Mouse (Mus musculus) lung, embryonic 16.5 days (tissue): Measurements from ENCODE around the gene Actn1. TPM values are rescaled to one million over a fixed set of nuclear protein-coding genes. Genes with fewer than 3 reads are reported as not detected.

Source experiments
- ATAC-seq: fragments of 200-750 bp; cut with Nextera tagmentation; 2 replicates; pipeline ENCODE4 v1.8.0; 2017; ENCODE audit warnings: low read depth, mild to moderate bottlenecking, moderate library complexity
- H3K27ac ChIP-seq: fragments of 300-500 bp; sonication (generic); 2 replicates; pipeline ENCODE4 v1.5.1; 2014; ENCODE audit warnings: mild to moderate bottlenecking, control low read depth, low read length
- H3K27me3 ChIP-seq: fragments of 300-500 bp; sonication (generic); 2 replicates; pipeline ENCODE4 v1.6.1; 2014; ENCODE audit warnings: low read depth, low read length, mixed read lengths; ENCODE audit not compliant: control insufficient read depth, insufficient read depth
- H3K36me3 ChIP-seq: fragments of 300-500 bp; sonication (generic); 2 replicates; pipeline ENCODE4 v1.6.1; 2014; ENCODE audit warnings: low read length; ENCODE audit not compliant: control insufficient read depth, insufficient read depth
- H3K4me1 ChIP-seq: fragments of 300-500 bp; sonication (generic); replicated peaks from 2 replicates; pipeline ENCODE4 v1.6.1; 2014; ENCODE audit warnings: low read length, mixed read lengths; ENCODE audit not compliant: control insufficient read depth, insufficient read depth
- H3K4me2 ChIP-seq: fragments of 300-500 bp; sonication (generic); 2 replicates; pipeline ENCODE4 v1.6.1; 2014; ENCODE audit warnings: low read depth, low read length, control low read depth
- H3K4me3 ChIP-seq: fragments of 300-500 bp; sonication (generic); 2 replicates; pipeline ENCODE4 v1.5.1; 2014; ENCODE audit warnings: mild to moderate bottlenecking, low read length, control low read depth
- H3K9ac ChIP-seq: fragments of 300-500 bp; sonication (generic); 2 replicates; pipeline ENCODE4 v1.6.1; 2014; ENCODE audit warnings: low read length, control low read depth
- H3K9me3 ChIP-seq: fragments of 300-500 bp; sonication (generic); 2 replicates; pipeline ENCODE4 v1.6.1; 2016; ENCODE audit warnings: low read length; ENCODE audit not compliant: control insufficient read depth
- WGBS: fragments of 180-500 bp; shearing (Covaris S2); extraction: QIAGEN DNeasy Blood & Tissue Kit; methylation state at CpG from one replicate; pipeline ENCODE4 v1.1.7; 2014; 5-methylcytosine and 5-hydroxymethylcytosine counted together
- polyA plus RNA-seq: library from polyadenylated mRNA; unstranded; fragments of >200 nt; fragmentation: Nextera tagmentation; extraction: Ambion mirVana; gene quantifications from 2 replicates; pipeline ENCODE4 v1.2.1, GENCODE M21; 2015

Actn1 gene
- polyA plus RNA-seq, 1 experiment from 2014 or later, result 49.9 TPM

DNA sequence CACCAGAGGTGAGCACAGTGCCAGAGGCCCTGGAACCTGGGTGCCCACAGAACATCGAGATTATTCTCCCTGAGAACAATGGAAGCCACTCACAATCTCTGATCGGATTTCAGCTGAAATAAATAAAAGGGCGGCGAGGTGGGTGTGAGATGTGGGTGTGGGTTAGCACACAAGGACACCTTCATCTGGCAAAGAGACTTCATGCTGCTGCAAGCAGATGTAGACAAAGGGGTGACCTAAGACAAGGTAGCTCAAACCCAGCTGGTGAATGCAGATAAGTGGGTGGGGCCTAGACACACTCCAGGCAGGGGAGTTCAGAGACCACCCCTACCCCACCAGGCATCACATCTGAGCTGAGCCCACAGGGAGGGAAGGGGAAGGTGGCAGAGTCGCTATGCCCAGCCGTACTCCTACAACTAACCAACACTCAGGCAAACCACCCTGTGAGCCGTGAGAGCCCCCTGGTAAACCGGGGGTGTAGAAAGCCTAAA lies 35.9 kb downstream of the Actn1 start:
- Histone ChIP-seq H3K4me2 (no peak overlapping the region), H3K27ac (no peak overlapping the region), H3K27me3 (no peaks in the 10 kb centered on the region), H3K4me3 (no peak overlapping the region), H3K9ac (no peak overlapping the region), H3K9me3 (no peaks in the 10 kb centered on the region), H3K36me3 (no peaks in the 10 kb centered on the region), H3K4me1 (peaks cover 75% of the 10 kb centered on the region)
- 40% methylated on average over 8 of the region's 8 CpGs for WGBS
- ATAC-seq, result no peak

DNA sequence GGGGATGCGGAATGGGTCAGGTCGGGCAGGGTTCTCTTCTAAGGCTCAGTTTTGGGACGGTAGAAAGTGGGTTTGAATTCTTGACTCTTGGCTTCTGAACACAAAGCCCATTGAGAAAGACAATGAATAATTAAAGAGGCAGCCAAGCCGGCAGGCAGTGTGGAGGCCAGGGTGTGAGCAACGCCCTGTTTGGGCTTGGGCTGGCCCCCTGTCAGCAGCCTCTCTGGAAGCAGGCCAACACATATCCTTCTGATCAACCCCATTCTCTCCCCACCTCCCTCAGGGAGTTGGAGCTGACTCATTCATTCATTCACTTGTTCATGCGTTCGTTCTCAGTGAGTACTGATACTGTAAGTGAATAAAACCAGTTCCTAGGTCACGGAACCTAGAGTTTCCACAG lies 36.7 kb downstream of the Actn1 start:
- ATAC-seq, result peak; percentile 39; the same call in 1 of the 2 replicates
- Histone ChIP-seq H3K4me2 (no peak overlapping the region), H3K9me3 (no peaks in the 10 kb centered on the region), H3K27me3 (no peaks in the 10 kb centered on the region), H3K27ac (no peak overlapping the region), H3K9ac (no peak overlapping the region), H3K4me1 (peaks cover 72% of the 10 kb centered on the region), H3K36me3 (no peaks in the 10 kb centered on the region), H3K4me3 (no peak overlapping the region)
- WGBS, result 26% methylated on average over 8 of the region's 8 CpGs

DNA sequence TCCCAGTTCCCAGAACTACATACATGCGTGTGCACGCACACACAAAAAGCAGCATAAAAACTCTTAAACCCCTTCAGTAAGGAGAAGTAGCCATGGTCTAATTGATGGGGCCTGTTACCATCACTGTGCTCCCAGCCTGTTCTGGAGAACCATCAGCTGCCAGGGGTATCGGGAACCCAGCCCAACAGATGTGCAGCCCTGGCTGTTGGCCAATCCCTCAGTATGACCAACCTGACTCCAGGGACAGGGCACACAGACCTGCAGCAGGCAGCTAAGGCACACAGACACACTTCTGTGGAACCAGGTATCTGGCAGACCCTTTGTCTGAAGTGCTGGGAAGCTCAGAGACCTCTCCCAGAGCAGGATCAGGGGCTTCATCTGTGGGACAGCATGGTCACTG lies 37.7 kb downstream of the Actn1 start:
- 80% methylated on average over 3 of the region's 3 CpGs for WGBS
- Histone ChIP-seq H3K27me3 (no peaks in the 10 kb centered on the region), H3K4me2 (no peak overlapping the region), H3K4me1 (peaks cover 71% of the 10 kb centered on the region), H3K4me3 (no peak overlapping the region), H3K36me3 (no peaks in the 10 kb centered on the region), H3K9ac (no peak overlapping the region), H3K27ac (no peak overlapping the region), H3K9me3 (no peaks in the 10 kb centered on the region)
- no peak for ATAC-seq

DNA sequence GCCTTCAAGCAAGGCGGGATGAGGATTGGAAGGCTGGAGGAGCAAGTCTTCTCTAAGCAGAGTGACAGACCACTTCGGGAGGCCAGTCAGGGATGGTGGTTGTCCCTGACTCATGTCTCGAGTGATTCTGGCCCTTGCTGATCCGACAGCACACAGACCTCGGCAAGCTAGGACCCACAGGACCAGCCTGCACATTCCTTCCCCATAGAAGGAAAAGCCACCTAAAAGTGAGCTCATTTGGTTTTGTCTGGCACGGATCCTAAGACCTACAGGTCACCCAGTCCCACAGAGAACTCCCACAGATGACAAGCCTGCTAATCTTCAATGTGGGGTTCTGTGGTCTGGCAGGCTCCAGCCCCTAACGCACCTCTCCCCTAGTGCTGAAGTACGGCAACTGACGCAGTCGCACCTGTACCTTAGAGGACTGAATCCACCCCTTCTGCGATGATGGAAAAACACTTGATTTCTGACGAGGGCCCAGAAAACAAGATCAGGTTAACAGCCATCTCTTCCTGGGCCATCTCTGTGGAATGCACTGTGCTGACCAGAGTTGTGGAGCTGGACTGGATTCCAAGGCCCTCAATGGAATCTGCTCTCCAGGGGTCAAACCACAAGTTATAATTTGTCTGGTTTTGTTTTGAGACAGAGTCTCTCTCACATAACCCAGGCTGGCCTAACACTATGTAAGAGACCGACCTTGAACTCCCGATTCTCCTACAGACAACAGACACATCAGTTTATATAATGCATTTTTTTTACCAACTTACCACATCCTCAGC lies 39.7 kb downstream of the Actn1 start:
- no peak for ATAC-seq
- 70% methylated on average over 14 of the region's 14 CpGs for WGBS

DNA sequence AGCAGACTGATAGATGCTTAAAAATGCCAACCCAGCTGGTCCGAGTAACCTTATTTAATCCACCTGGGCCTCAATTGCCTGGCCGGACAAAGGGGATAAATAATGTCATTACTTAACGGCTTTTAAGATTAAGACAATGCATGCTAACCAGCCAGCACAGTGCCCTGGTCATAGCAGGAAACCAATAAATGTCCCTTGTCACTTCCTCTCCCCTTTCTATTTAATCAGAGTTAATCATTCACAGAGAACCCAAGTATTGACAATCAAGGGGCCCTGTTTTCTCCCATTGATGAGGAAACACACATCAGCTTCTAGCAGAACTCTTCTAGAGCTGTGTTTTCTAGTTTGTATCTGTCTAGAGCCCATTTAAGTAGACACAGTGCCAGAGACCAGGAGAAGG lies 41.4 kb downstream of the Actn1 start:
- H3K4me3 ChIP-seq, result no peak overlapping the region

More for the DNA sequence above, 39.7 kb downstream of the Actn1 start:
- no peaks in the 10 kb centered on the region for H3K36me3 ChIP-seq
- no peaks in the 10 kb centered on the region for H3K9me3 ChIP-seq
- H3K27me3 ChIP-seq, result no peaks in the 10 kb centered on the region
- H3K27ac ChIP-seq, result peak overlapping the region; percentile 26; the same call in 1 of the 2 replicates
- H3K4me2 ChIP-seq, result no peak overlapping the region
- peaks cover 70% of the 10 kb centered on the region for H3K4me1 ChIP-seq
- no peak overlapping the region for H3K9ac ChIP-seq
- no peak overlapping the region for H3K4me3 ChIP-seq

DNA sequence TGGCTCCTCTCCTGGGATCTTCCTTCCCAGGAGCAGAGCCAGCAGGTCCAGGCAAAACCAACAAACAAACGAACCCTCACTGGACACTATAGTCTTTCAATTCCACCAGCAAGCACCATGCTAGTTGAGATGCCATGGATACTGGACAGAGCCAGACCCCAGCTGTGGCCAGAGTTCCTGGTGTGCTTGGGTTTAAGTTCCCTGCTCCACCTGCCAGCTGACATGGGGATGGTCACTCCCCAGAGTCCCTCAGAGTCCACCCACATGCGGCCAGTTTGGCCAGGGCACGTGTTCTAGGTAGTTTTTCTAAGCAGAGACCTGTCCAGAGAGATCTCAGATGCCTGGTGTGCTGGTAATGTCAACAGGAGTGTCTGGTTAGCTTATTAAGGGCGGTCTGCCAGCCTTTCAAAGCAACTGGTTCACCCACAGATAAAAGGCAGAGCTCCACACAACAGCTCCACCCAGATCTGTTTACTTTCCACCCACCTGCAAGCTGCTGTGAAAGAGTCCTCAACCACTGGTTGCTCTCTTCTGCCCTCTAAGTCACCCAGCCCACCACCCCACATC lies 42.0 kb downstream of the Actn1 start:
- WGBS, result 63% methylated on average over 4 of the region's 4 CpGs
- no peak overlapping the region for H3K4me2 ChIP-seq
- H3K9me3 ChIP-seq, result no peaks in the 10 kb centered on the region
- no peak for ATAC-seq
- no peaks in the 10 kb centered on the region for H3K27me3 ChIP-seq
- H3K4me3 ChIP-seq, result no peak overlapping the region
- H3K27ac ChIP-seq, result no peak overlapping the region
- H3K4me1 ChIP-seq, result peaks cover 59% of the 10 kb centered on the region
- no peak overlapping the region for H3K9ac ChIP-seq
- no peaks in the 10 kb centered on the region for H3K36me3 ChIP-seq

More for the DNA sequence above, 41.4 kb downstream of the Actn1 start:
- no peaks in the 10 kb centered on the region for H3K9me3 ChIP-seq
- ATAC-seq, result no peak
- H3K9ac ChIP-seq, result no peak overlapping the region
- H3K27me3 ChIP-seq, result no peaks in the 10 kb centered on the region
- peaks cover 62% of the 10 kb centered on the region for H3K4me1 ChIP-seq
- no peaks in the 10 kb centered on the region for H3K36me3 ChIP-seq
- no peak overlapping the region for H3K4me2 ChIP-seq
- WGBS, result 53% methylated on average over 3 of the region's 3 CpGs
- no peak overlapping the region for H3K27ac ChIP-seq

DNA sequence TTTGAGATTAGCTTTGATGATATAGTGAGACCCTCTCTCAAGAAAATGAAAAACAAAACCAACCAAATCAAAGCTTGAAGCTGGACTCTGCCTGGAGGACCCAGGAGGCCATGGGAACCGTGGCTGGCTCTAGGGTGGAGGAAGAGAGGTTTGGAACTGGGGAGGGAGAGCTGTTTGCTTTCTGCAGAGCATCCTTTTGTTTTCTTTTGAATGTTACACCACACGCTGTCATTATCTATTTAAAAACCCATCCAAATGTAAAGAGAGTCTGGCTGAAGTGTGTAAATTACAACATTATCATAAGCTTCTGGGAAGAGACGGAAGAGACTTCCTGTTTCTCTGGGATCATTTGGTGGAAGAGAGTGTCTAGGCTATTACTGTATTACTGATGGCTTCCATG lies 43.1 kb downstream of the Actn1 start:
- Histone ChIP-seq H3K9ac (no peak overlapping the region), H3K36me3 (no peaks in the 10 kb centered on the region), H3K4me2 (no peak overlapping the region), H3K9me3 (no peaks in the 10 kb centered on the region), H3K27ac (peak overlapping the region; percentile 73), H3K4me3 (no peak overlapping the region), H3K4me1 (peaks cover 51% of the 10 kb centered on the region), H3K27me3 (no peaks in the 10 kb centered on the region)
- WGBS, result 46% methylated on average over 3 of the region's 3 CpGs
- ATAC-seq, result no peak

DNA sequence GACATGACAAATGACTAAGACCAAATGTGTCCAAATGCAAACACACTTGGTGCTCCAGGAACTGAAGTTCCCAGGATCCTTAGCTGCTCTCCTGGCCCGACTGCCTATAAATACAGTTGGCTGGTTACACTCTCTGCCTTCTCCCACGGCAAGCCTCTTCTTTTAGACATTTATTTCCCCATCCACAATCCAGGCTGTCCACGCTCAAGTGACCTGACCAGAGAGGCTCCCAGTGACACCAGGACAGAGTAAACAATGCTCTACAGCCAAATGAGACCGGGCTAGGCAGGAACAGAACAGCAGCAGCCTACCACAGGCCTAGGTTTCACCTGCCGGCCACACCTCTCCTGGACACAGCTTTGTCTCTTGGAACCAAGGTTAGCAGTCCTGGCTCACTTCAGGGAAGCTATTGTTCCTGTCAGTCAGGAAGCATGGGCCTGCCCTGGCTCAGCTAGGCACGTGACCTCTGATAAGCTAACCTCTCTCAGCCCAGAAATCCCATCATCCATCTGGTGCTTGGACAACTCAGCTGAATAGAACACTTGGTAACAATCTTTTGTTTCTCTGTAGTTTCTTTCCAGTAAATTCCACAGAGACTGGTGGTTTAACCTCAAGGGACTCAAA lies 43.8 kb downstream of the Actn1 start:
- Histone ChIP-seq H3K27ac (peak overlapping the region; percentile 73), H3K9ac (no peak overlapping the region), H3K9me3 (no peaks in the 10 kb centered on the region), H3K4me3 (no peak overlapping the region), H3K4me1 (peaks cover 52% of the 10 kb centered on the region), H3K36me3 (no peaks in the 10 kb centered on the region), H3K4me2 (no peak overlapping the region), H3K27me3 (no peaks in the 10 kb centered on the region)
- WGBS, result 17% methylated on average over 6 of the region's 6 CpGs
- peak; percentile 45 for ATAC-seq

DNA sequence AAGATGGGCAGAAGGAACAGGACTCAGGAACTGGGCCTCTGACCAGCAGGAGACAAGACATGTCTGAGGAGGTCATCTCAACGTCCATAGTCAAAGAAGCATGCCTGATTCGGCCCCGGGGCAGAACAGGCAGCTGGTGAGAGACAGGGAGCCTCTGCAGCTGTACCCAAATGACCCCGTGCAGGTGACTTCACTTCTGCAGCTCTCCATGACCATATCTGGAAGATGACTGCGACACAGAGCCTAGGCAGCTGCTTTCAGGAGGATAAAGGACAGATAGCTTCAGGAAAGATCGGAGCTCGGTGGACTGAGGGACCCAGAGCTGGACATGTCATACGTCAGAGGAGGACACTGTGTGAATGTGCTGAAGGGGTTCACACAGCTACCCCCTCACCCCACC lies 46.4 kb downstream of the Actn1 start:
- H3K4me3 ChIP-seq, result no peak overlapping the region
- H3K4me2 ChIP-seq, result no peak overlapping the region
- peaks cover 57% of the 10 kb centered on the region for H3K4me1 ChIP-seq
- H3K9ac ChIP-seq, result no peak overlapping the region
- ATAC-seq, result no peak
- no peaks in the 10 kb centered on the region for H3K27me3 ChIP-seq
- 69% methylated on average over 8 of the region's 8 CpGs for WGBS
- no peak overlapping the region for H3K27ac ChIP-seq
- H3K9me3 ChIP-seq, result no peaks in the 10 kb centered on the region
- no peaks in the 10 kb centered on the region for H3K36me3 ChIP-seq
